Mouse (Mus musculus) testis, postnatal 10 days (tissue): ENCODE measurements around the gene Mbd3.

ENCODE experiments used
- DNase-seq: peaks from one replicate; pipeline ENCODE4 v3.0.0; 2021; ENCODE audit warnings: low spot score

The Mbd3 gene

DNA sequence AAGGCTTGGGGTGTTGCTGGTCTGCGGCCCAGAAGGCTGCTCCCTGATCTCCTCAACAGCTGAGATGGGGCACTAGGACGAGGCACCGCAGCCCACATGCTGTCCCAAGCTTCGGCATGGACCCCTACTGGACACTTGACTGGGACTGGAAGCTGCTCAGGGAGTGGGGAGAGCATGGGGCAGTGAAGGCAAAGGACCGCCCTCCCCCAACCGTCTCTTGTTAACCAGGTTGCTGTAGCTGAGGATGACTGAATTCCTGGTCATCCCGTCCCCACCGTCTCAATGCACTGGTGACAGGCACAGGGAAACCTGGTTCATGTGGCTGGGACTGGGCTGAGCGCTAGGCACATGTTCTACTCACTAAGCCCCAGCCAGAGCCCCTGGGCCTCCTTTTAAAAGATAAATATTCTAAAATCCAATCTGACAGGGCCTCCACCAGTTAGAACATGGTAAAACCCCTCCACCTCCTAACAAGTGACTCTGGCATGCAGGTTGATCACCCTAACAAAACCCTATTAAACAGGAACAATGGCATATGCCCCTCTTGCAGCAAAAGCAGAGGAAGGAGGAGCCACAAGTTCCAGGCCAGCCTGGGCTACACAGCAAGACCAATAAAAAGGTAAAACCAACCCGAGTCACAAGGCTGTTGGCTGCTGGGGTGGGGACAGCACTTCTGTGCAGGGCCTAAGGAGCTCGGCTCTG is 2.4 kb downstream of the Mbd3 start:
- no peak for DNase-seq

DNA sequence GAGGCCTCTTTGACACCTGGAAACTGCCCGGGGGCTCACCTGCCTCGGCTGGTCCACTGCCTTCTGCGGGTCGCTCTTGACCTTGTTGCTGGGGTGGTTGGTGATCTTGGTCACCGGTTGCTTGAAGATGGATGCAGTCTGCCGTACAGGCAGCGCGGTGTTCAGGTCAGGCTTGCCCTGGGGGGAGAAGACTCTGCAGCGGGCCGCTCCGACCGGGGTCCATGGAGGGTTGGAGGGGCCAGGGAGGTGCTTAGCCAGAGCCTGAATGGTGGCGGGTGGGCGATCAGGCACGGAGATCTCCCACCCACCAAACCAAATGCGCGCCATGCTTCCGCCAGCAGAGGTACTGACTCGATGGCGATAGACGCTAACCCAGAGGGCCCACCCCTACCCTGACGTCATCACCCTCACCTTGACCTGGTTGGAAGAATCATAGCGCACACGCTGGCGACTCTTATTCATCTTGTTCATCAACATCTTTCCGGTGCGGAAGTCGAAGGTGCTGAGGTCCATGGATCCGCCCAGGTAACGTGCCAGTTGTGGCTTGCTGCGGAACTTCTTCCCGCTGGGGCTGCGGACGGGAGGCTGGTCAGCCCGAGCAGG is 4.2 kb downstream of the Mbd3 start:
- no peak for DNase-seq

- DNase-seq = no peak
These were observed 6.7 kb downstream of the Mbd3 start for GRCm38 (mm10) chr10:80392687-80393086.

DNA sequence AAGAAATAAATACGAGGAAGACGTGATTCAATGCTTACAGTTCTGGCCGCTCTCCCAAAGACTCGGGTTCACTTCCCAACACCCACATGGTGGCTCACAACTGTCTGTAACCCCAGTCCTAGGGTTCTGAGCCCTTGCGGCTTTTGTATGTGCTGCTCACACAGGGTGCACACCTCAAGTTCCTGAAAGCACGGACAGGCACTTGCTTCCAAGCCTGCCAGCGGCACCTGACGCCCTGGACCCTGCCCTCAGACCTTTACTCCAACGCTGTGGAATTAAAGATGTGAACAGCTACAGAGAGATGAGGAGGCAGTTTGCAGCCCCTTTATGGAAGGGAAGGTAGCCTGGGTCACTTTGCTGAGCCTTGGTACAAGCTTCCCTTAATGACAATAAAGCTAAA is 8.7 kb downstream of the Mbd3 start:
- no peak for DNase-seq

- no peak for DNase-seq
These were observed 10.1 kb downstream of the Mbd3 start for GRCm38 (mm10) chr10:80389185-80389708.

DNA sequence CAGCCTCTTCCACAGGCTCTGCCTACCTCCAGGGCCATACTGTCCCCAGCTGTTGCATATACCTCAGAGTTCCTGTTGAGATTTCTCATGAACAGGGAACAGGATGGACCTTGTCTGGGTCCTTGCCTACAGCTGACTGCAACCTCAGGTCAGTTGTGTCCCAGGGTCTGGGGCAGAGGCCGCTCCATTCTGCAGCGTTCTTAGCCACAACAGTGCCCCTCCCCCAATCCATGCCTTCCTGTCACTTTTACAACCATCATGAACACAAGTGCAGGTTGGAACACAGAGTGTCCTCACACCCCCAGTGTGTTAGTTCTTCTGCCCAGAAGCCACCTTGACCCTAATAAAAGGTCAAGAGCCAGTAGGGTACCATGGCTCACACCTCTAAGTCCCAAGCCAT is 10.6 kb downstream of the Mbd3 start:
- DNase-seq = no peak

GRCm38 (mm10) chr10:80387522-80387959 is 11.8 kb downstream of the Mbd3 start, which contains the start of gene Mex3d:
Mex3d (minus strand) TSS chr10:80387659.
- peak; percentile 97 for DNase-seq

DNA sequence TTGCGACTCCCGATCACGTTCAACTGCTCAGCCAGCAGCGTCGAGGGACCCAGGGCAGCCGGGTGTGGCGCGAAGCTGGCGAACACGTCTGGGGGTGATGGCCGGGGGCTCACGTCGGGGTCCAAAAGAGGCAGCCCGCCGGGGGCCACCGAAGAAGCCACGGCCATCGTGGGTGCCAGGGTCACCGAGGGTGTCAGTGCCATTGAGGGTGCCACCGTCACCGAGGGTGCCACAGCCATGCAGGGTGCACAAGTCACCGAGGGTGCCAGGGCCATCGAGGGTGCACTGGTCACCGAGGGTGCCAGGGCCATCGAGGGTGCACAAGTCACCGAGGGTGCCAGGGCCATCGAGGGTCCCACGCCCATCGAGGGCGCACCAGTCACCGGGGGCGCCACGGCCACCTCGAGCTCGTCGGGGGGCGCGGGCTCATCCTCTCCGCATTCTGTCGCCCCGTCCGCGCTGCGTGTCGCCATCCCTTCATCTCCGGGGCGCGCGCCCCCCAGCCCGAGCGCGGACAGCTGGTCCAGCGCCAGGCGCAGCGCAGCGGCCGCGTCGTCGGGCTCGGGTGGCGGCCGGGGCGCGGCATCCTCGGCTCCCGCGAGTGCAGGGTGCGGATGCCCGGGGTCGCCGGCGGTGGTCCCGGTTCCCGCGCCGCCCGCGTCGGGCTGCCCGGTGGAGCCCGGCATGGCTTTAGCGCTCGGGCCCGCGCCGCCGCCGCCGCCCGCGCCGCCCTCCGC is 12.4 kb downstream of the Mbd3 start:
- peak; percentile 73 for DNase-seq

GRCm38 (mm10) chr10:80385811-80386734 is 13.3 kb downstream of the Mbd3 start:
- no peak for DNase-seq

DNA sequence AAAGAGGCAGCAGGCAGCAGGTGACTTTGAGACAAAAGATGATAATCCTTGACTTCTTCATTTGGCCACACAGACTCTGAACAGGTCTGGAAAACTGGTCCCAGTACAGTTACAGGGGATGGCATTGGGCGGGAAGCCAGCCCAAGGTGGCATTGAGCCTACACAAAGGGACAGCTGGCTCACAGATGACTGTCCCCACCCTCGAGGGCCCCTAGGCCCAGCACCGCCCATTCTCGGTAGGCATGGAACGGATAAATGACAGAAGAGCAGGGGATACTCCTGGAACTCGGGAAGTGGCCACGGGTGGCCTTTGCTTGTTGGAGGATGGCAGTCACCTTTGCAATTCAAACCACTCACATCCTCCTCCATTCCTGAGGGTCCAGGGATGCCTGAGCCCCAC is 14.0 kb downstream of the Mbd3 start:
- peak; percentile 62 for DNase-seq

GRCm38 (mm10) chr10:80384709-80385108 is 14.6 kb downstream of the Mbd3 start:
- DNase-seq = no peak

- no peak for DNase-seq
These were observed 15.2 kb downstream of the Mbd3 start for GRCm38 (mm10) chr10:80384115-80384639.

GRCm38 (mm10) chr10:80383431-80383830 is 15.9 kb downstream of the Mbd3 start:
- DNase-seq = no peak

- DNase-seq = no peak
These were observed 16.5 kb downstream of the Mbd3 start for GRCm38 (mm10) chr10:80382641-80383365.

- peak; percentile 86 for DNase-seq
These were observed 21.6 kb downstream of the Mbd3 start for GRCm38 (mm10) chr10:80377716-80378115.

DNA sequence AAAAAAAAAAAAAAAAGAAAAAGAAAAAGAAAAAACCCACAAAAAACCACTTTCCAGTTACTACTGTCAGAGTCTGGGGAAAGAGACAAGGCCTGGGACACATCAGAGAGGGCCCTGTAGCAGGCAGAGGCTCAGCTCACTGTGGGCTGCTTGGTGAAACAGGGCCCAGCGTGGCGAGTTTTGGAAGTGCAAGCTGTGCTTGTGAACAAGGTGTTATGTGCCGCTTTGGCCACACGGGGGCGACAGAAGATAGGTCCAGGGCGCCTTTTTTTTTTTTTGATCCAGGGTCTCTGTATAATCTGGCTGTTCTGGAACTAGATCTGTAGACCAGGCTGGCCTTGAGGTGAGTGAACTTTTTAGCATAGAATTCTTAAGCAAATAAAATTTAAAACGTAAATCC is 23.2 kb downstream of the Mbd3 start:
- DNase-seq = peak; percentile 97

GRCm38 (mm10) chr10:80374063-80374462 is 25.3 kb downstream of the Mbd3 start:
- DNase-seq = peak; percentile 83

DNA sequence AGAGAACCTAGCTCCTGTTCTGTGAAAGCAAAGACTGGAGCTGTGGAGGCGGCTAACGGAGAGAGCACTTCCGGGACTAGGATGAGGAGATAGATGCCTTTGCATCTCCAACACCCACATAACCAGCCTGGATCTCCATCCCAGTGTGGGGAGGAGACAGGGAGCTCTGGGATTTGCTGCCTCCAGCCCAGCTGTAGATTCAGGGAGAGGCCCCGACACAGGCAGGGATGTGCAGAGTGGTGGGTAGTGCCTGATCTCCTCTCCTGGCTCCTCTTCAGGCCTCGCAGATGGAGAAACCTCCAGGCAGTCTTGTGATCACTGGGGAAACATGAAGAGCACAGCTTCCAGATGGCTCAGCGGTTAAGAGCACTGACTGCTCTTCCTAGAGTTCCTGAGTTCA is 26.6 kb downstream of the Mbd3 start:
- no peak for DNase-seq

DNA sequence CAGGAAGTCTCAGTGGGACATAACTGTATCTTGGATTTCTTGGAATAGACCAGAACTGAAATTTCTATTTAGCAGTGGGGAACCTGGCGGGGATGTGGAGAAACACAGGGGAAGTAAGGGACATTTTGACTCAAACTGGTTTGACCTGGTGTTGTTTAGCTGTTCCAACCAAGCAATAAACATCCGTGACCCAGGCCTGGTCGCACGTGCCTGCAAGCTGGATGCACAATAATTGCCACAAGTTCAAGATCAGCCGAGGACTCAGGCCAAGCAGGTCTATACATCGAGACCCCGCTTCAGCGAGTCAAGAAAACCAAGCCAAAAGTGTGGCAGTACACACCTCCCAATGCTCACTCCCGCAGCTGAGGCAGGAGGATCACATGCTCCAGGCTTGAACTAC is 27.4 kb downstream of the Mbd3 start:
- no peak for DNase-seq

GRCm38 (mm10) chr10:80371411-80371966 is 27.9 kb downstream of the Mbd3 start:
- DNase-seq = peak; percentile 69
